Mouse (Mus musculus): Measurements from ENCODE around the gene Gm20388.
"Not testable (repeated sequence)": the region's sequence is repeated elsewhere in the genome, so short reads cannot be mapped to it uniquely, and the experiment has no call there.

Gene Gm20388

GRCm38 (mm10) chr8:123502192-123502591 lies 3591.6 kb downstream of the Gm20388 start:
- no peak for DNase-seq

GRCm38 (mm10) chr8:123503801-123504467 lies 3593.3 kb downstream of the Gm20388 start:
- no peak for DNase-seq

- no peak for DNase-seq
Observed at GRCm38 (mm10) chr8:123504591-123505195, 3594.1 kb downstream of the Gm20388 start.

GRCm38 (mm10) chr8:123505267-123505666 lies 3594.6 kb downstream of the Gm20388 start:
- DNase-seq: no peak

GRCm38 (mm10) chr8:123505695-123506094 lies 3595.1 kb downstream of the Gm20388 start:
- no peak for DNase-seq

GRCm38 (mm10) chr8:123507153-123507552 lies 3596.5 kb downstream of the Gm20388 start:
- DNase-seq: no peak

GRCm38 (mm10) chr8:123510819-123511218 lies 3600.2 kb downstream of the Gm20388 start:
- DNase-seq: no peak

- DNase-seq: no peak
Observed at GRCm38 (mm10) chr8:123514136-123514535, 3603.5 kb downstream of the Gm20388 start.

GRCm38 (mm10) chr8:123514781-123515539 lies 3604.3 kb downstream of the Gm20388 start, which contains the start of gene Dbndd1:
Gene Dbndd1, minus strand, starts transcription at chr8:123515463.
- DNase-seq: peak; percentile 41

- DNase-seq: no peak
Observed at GRCm38 (mm10) chr8:123515540-123515897, 3604.9 kb downstream of the Gm20388 start.

- no peak for DNase-seq
Observed at GRCm38 (mm10) chr8:123516596-123516995, 3606.0 kb downstream of the Gm20388 start.

- no peak for DNase-seq
Observed at GRCm38 (mm10) chr8:123518172-123518571, 3607.5 kb downstream of the Gm20388 start.

GRCm38 (mm10) chr8:123518667-123519066 lies 3608.0 kb downstream of the Gm20388 start, which contains the start of gene Gas8:
Gene Gas8, plus strand, starts transcription at chr8:123518834.
- peak; percentile 91 for DNase-seq

- not testable (repeated sequence) for DNase-seq
Observed at GRCm38 (mm10) chr8:123520048-123520447, 3609.4 kb downstream of the Gm20388 start.

- no peak for DNase-seq
Observed at GRCm38 (mm10) chr8:123527720-123528489, 3617.3 kb downstream of the Gm20388 start.

GRCm38 (mm10) chr8:123536242-123536989 lies 3625.8 kb downstream of the Gm20388 start:
- DNase-seq: no peak

GRCm38 (mm10) chr8:123536990-123537380 lies 3626.3 kb downstream of the Gm20388 start:
- DNase-seq: no peak

- DNase-seq: peak; percentile 20
Observed at GRCm38 (mm10) chr8:123537641-123538040, 3627.0 kb downstream of the Gm20388 start.

GRCm38 (mm10) chr8:123564221-123564620 lies 3653.6 kb downstream of the Gm20388 start:
- not testable (repeated sequence) for DNase-seq

- DNase-seq: peak; percentile 3
Observed at GRCm38 (mm10) chr8:123575386-123575785, 3664.7 kb downstream of the Gm20388 start.

- not testable (repeated sequence) for DNase-seq
Observed at GRCm38 (mm10) chr8:123600666-123601172, 3690.1 kb downstream of the Gm20388 start.

- not testable (repeated sequence) for DNase-seq
Observed at GRCm38 (mm10) chr8:123601457-123601856, 3690.8 kb downstream of the Gm20388 start.
